ENCODE assay signal across 8 mouse cellular contexts in the genomic region with DNA sequence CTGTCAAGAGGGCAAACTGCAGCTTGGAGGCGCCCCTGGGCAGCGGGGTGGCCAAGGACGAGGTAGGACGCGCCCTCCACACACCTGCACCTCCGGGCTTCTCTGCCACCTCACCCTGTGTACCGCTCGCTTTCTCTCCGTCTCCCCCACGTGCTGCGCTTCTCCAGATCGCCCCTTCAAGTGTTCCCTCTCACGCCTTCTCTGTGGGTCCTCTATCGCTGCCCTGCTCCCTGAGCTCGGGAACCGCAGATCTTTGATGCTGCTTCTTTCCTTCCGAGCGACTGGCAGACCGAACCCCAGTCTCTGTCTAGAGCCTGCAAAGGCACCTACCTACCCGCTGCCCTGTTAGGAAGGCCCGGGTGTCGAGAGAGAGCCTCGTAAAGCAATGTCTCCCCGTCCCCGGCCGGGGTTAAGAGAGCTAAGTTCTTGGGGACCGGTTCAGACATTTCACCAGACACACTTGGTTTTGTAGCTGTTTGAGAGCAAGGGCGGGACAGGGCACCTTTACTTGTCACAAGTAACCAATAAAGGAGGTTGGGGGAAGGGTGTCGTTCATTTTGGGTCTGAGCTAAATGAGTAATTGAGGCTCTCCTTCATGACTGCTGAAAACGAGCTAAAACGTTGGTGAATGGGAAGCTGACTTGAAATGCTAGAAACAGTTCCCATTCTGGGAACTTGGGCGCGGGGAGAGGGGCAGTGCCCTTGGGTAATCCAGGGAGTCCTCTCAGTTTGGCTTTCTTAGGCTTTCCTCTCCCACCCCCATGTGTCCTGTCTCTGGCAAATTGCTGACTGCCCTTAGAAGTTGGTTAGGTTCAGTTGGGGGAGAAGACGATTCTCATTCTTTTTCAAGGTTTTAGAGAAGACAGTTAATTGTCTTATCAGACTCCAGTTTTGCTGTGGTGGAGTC.
A peak's percentile ranks its signal among the peaks of the same experiment; 100 is the strongest.
DNase-seq lines count a peak whose midpoint lies in the region; ATAC-seq and TF ChIP-seq lines count a peak whose summit lies in the region.

No protein-coding gene starts in this region.

- peak overlapping the region; percentile 74 for H3K9ac ChIP-seq in midbrain, embryonic 16.5 days (ENCODE audit: low read depth, low read length)
- peak overlapping the region; percentile 71 for H3K9ac ChIP-seq in stomach, postnatal 0 days (ENCODE audit: low read length)

- peak overlapping the region; percentile 93 for H3K4me2 ChIP-seq in midbrain, embryonic 16.5 days (ENCODE audit: low read length)
- H3K4me2 ChIP-seq in stomach, postnatal 0 days (replicated peaks; ENCODE audit: low read depth) = peak overlapping the region; percentile 66

- no peak for TF ChIP-seq CTCF in gastrocnemius, adult 2 months (IDR thresholded peaks at IDR 0.05)
- TF ChIP-seq CTCF in stomach, postnatal 0 days (IDR thresholded peaks at IDR 0.05; ENCODE audit: low read depth) = no peak; the same call in 1 of the 2 replicates

- H3K27ac ChIP-seq in gastrocnemius, adult 2 months = peak overlapping the region; percentile 74
- H3K27ac ChIP-seq in midbrain, embryonic 16.5 days (ENCODE audit: low read length) = no peak overlapping the region
- peak overlapping the region; percentile 50 for H3K27ac ChIP-seq in stomach, postnatal 0 days (replicated peaks)

- H3K36me3 ChIP-seq in midbrain, embryonic 16.5 days (ENCODE audit: control insufficient read depth, insufficient read depth, low read length) = no peaks in the 10 kb centered on the region
- no peaks in the 10 kb centered on the region for H3K36me3 ChIP-seq in stomach, postnatal 0 days (ENCODE audit: control insufficient read depth, insufficient read depth, low read length)

- DNase-seq in gastrocnemius, adult 2 months = peak; percentile 29
- no peak for DNase-seq in gastrocnemius, adult 8-10 months (ENCODE audit: low spot score in 2 of 2)
- DNase-seq in B cell, adult 2 months = peak; percentile 56 to 64
- DNase-seq in adrenal gland, postnatal 36 days = peak; percentile 33 to 47
- peak; percentile 30 to 31 for DNase-seq in frontal cortex, postnatal 10 days (ENCODE audit: low spot score in 2 of 2)
- DNase-seq in left cerebral cortex, postnatal 25 days (ENCODE audit: low spot score in 2 of 2) = peak; percentile 45 to 46
- DNase-seq in stomach, postnatal 0 days (ENCODE audit: low spot score) = peak; percentile 42

- peaks cover 7% of the 10 kb centered on the region; the same call in 1 of the 2 replicates for H3K4me1 ChIP-seq in midbrain, embryonic 16.5 days (ENCODE audit: control insufficient read depth, insufficient read depth, low read length)
- H3K4me1 ChIP-seq in stomach, postnatal 0 days (replicated peaks; ENCODE audit: control insufficient read depth, insufficient read depth) = peaks cover 4% of the 10 kb centered on the region; the same call in 1 of the 2 replicates

- H3K9me3 ChIP-seq in midbrain, embryonic 16.5 days (replicated peaks; ENCODE audit: control insufficient read depth, low read length, poor library complexity, severe bottlenecking) = no peaks in the 10 kb centered on the region
- H3K9me3 ChIP-seq in stomach, postnatal 0 days (ENCODE audit: control insufficient read depth, low read length) = no peaks in the 10 kb centered on the region

- no peak for TF ChIP-seq EP300 in stomach, postnatal 0 days (optimal IDR thresholded peaks at IDR 0.05)

- peak overlapping the region; percentile 88 for H3K4me3 ChIP-seq in gastrocnemius, adult 2 months
- peak overlapping the region; percentile 63 for H3K4me3 ChIP-seq in midbrain, embryonic 16.5 days (ENCODE audit: low read depth, low read length)
- H3K4me3 ChIP-seq in stomach, postnatal 0 days (ENCODE audit: low read depth, low read length) = peak overlapping the region; percentile 51

- ATAC-seq in midbrain, embryonic 16.5 days = peak; percentile 71
- peak; percentile 63 for ATAC-seq in stomach, postnatal 0 days (ENCODE audit: low FRiP score, low TSS enrichment)

- 3% methylated on average over 34 of the region's 34 CpGs for WGBS in midbrain, embryonic 16.5 days
- 4% methylated on average over 34 of the region's 34 CpGs for WGBS in stomach, postnatal 0 days

- peaks cover 8% of the 10 kb centered on the region for H3K27me3 ChIP-seq in midbrain, embryonic 16.5 days (ENCODE audit: control insufficient read depth, insufficient read depth, low read depth, low read length)
- H3K27me3 ChIP-seq in stomach, postnatal 0 days (ENCODE audit: control insufficient read depth, insufficient read depth, low read length) = no peaks in the 10 kb centered on the region

- intact Hi-C loops in gastrocnemius, adult 2 months (cut with DNase I) = loop anchor here (5.0 kb wide), 2 partner anchors 76 to 149 kb away; no protein-coding TSS in a partner anchor
- intact Hi-C loops in left cerebral cortex, postnatal 25 days (cut with DNase I) = loop anchor here (2.0 kb wide), 2 partner anchors 66 to 150 kb away; no protein-coding TSS in a partner anchor

Comparison
In these comparisons a context has a peak if more than half of its experiments do, and no peak if none do; other contexts are left out.
1. DNase-seq: peak in gastrocnemius, adult 2 months (single experiment), B cell, adult 2 months (2 of 2), adrenal gland, postnatal 36 days (2 of 2), frontal cortex, postnatal 10 days (2 of 2), left cerebral cortex, postnatal 25 days (2 of 2) and stomach, postnatal 0 days (single experiment); none in gastrocnemius, adult 8-10 months (0 of 2).
2. Peak in every context shown above with its lines, with median percentiles within 50 percentile points of each other: H3K4me3 ChIP-seq.